Mouse (Mus musculus) hindbrain, embryonic 15.5 days (tissue): ENCODE data around the gene H3f3a. TPM values are rescaled to one million over a fixed set of nuclear protein-coding genes. Genes with fewer than 3 reads are reported as not detected.

Source experiments
- polyA plus RNA-seq: library from polyadenylated mRNA; unstranded; fragments of >200 nt; fragmentation: Nextera tagmentation; extraction: Ambion mirVana; gene quantifications from 2 replicates; pipeline ENCODE4 v1.2.1, GENCODE M21; 2015

Gene H3f3a
- polyA plus RNA-seq, 1 experiment from 2014 or later, result 2,665 TPM

Other genes with a start within 250 kb of the H3f3a start
- 92.7 and 93.5 TPM in 2 replicates for gene Parp1, start 245.0 kb downstream of the H3f3a start, polyA plus RNA-seq
- 8.9 and 9.5 TPM in 2 replicates for gene Lin9, start 172.8 kb downstream of the H3f3a start, polyA plus RNA-seq
- gene Mixl1, start 116.9 kb downstream of the H3f3a start, polyA plus RNA-seq, result 0.10 TPM in 1 of 2 replicates, not detected in the other
- gene Acbd3, start 87.9 kb downstream of the H3f3a start, polyA plus RNA-seq, result 22.9 and 23.0 TPM in 2 replicates
- gene Sde2, start 37.2 kb upstream of the H3f3a start, polyA plus RNA-seq, result 26.6 and 29.3 TPM in 2 replicates
- 3.4 TPM in 2 replicates for gene Lefty2, start 79.2 kb upstream of the H3f3a start, polyA plus RNA-seq
- gene Pycr2, start 90.3 kb upstream of the H3f3a start, polyA plus RNA-seq, result 73.6 and 83.6 TPM in 2 replicates
- gene Lefty1, start 121.1 kb upstream of the H3f3a start, polyA plus RNA-seq, result 0.16 and 0.20 TPM in 2 replicates
- gene Tmem63a, start 128.4 kb upstream of the H3f3a start, polyA plus RNA-seq, result 1.8 and 2.4 TPM in 2 replicates
- 8.3 and 9.3 TPM in 2 replicates for gene Ephx1, start 207.0 kb upstream of the H3f3a start, polyA plus RNA-seq
- 0.10 TPM in 1 of 2 replicates, not detected in the other for gene 9130409I23Rik, start 237.3 kb upstream of the H3f3a start, polyA plus RNA-seq